Mouse (Mus musculus) central nervous system, embryonic 11.5 days (tissue): ENCODE data around the gene H13. TPM values are rescaled to one million over a fixed set of nuclear protein-coding genes. Genes with fewer than 3 reads are reported as not detected.

Experiments used
- polyA plus RNA-seq: library from polyadenylated mRNA; depleted of rRNA; stranded (reverse); fragments of >200 nt; gene quantifications from 2 replicates; pipeline ENCODE4 v1.2.3, GENCODE M21; 2012; rRNA removed

Gene H13
- polyA plus RNA-seq: 99.6 and 122 TPM in 2 replicates

DNA sequence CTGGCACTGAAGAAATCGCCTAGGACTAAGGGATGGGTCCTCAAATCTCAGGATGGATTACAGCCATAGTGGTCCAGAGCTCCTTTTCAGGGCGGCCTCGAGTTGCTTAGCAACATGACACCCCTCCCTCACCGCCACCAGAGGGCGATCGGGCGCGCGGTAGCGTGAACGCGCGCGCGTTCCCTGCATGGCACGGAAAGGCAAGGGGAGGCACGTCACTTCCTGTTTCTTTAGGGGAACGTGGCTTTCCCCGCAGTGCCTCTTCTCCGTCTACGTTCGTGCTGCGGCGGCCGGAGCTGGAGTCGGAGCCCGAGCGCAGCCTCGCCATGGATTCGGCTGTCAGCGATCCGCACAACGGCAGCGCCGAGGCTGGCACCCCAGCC, at the start of gene H13:
Gene H13, plus strand, starts transcription at position 206 of the 383 bp plus-strand sequence.

DNA sequence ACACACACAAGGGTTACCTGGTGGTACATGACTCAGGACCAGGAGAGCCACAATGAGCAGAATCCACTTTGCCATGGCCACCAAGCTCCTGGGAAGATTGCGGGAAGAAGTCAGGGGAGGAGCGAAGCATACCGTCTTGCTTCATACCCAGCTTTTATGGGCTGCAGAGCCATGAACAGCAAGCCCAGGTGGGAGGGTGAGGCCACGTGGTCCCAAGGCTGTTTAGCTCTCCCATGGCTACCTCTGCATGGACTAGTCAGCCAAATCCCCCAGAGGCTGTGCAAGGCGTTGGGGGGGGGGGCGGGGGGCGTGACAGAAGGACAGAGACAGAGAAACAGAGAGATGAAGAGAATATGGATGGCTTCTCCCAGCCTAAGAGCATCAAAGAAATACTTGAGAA, 46.3 kb upstream of the H13 start, which contains the start of gene Defb25:
Gene Defb25, minus strand, starts transcription at position 101 of the 400 bp plus-strand sequence.

DNA sequence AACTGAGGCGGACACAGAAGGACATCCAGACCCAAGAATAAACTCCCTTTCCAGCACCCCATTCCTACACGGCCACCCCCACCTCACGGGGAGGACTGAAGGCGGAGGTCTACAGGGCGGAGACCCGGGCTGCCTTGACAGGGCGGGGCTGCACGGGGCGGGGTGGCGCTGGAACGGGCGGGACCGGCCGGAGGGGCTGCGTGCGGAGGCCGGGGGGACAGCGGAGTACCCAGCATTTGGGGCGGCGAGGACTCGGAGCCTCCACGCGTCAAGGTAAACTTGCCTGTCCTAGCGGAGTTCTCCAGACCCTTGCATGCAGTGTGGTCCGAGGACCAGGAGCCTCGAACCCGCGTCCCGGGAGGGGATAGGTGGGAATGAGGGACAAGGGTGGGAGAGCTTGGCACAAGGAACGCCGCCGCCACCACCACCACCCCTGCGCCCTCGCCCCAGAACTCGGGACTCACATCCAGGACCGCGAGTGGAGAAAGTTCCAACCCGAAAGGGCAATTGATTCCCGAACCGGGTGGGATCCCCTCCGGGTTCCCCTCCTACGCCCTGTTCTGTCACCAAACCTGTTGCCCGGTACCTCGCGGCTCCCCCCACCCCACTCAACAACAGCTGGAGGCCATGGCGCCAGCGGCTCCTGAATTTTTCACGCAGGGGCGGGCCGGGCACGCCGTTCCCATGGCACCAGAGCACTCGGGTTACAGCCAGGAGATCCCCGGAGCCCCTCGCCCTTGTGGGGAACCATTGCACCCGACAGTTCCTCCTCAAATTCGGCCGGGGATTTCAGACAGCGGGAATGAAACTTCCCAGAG, 42.3 kb upstream of the H13 start, which contains the start of gene Rem1:
Gene Rem1, plus strand, starts transcription at position 178 of the 818 bp plus-strand sequence.

DNA sequence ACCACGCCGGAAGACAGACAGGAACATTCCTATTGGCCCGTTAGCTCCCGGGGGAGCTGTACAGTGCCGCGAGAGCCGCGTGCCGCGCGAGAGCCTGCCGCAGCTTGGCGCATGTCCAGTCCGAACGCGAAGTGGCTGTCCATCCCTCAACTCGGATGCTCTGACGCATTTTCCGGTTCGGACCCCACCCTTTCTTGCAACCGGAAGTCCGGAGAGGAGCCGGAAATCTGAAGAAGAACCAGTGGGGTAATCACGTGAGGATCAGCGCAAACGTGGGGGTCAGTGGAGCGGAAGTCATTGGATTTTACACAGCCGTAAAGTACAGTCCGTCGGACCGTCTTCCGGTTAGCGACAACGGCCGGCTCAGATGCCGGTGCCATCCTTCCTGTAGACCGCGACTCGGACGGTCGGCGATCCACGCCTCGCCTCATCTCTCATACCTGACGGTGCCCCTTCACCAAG, 17.6 kb downstream of the H13 start, which contains the start of gene Mcts2:
Gene Mcts2, plus strand, starts transcription at position 230 of the 462 bp plus-strand sequence.

GRCm38 (mm10) chr2:152736090-152736601, 66.9 kb downstream of the H13 start, which contains the start of gene Id1:
TSS of gene Id1 (plus strand) at chr2:152736251.

GRCm38 (mm10) chr2:152753944-152754711, 84.9 kb downstream of the H13 start, which contains the start of gene Cox4i2:
TSS of gene Cox4i2 (plus strand) at chr2:152754173.

Other genes with a start within 250 kb of the H13 start
- gene Defb23, start 204.8 kb upstream of the H13 start, polyA plus RNA-seq: not detected in 2 replicates
- not detected in 2 replicates for gene Defb20, start 192.4 kb upstream of the H13 start, polyA plus RNA-seq
- not detected in 2 replicates for gene Defb22, start 179.3 kb upstream of the H13 start, polyA plus RNA-seq
- not detected in 2 replicates for gene Defb26, start 157.8 kb upstream of the H13 start, polyA plus RNA-seq
- gene Defb28, start 151.2 kb upstream of the H13 start, polyA plus RNA-seq: not detected in 2 replicates
- not detected in 2 replicates for gene Defb29, start 129.4 kb upstream of the H13 start, polyA plus RNA-seq
- gene Gm17416, start 100.1 kb upstream of the H13 start, polyA plus RNA-seq: not detected in 2 replicates
- not detected in 2 replicates for gene Defb21, start 96.7 kb upstream of the H13 start, polyA plus RNA-seq
- gene Defb19, start 89.1 kb upstream of the H13 start, polyA plus RNA-seq: not detected in 2 replicates
- not detected in 2 replicates for gene Defb45, start 70.1 kb upstream of the H13 start, polyA plus RNA-seq
- gene Defb36, start 65.1 kb upstream of the H13 start, polyA plus RNA-seq: not detected in 2 replicates
- gene Defb25, start 46.4 kb upstream of the H13 start, polyA plus RNA-seq: 0.56 TPM in 1 of 2 replicates, not detected in the other
- 0.23 and 1.1 TPM in 2 replicates for gene Rem1, start 42.5 kb upstream of the H13 start, polyA plus RNA-seq
- 20.2 and 36.9 TPM in 2 replicates for gene Mcts2, start 17.6 kb downstream of the H13 start, polyA plus RNA-seq
- 218 and 227 TPM in 2 replicates for gene Id1, start 66.8 kb downstream of the H13 start, polyA plus RNA-seq
- gene Cox4i2, start 84.7 kb downstream of the H13 start, polyA plus RNA-seq: 5.5 and 5.7 TPM in 2 replicates
- 61.6 and 74.1 TPM in 2 replicates for gene Bcl2l1, start 162.3 kb downstream of the H13 start, polyA plus RNA-seq
- 95.0 and 124 TPM in 2 replicates for gene Tpx2, start 178.5 kb downstream of the H13 start, polyA plus RNA-seq
- 0.04 TPM in 2 replicates for gene Mylk2, start 241.9 kb downstream of the H13 start, polyA plus RNA-seq